Mouse (Mus musculus) midbrain, embryonic 12.5 days (tissue): ENCODE results near the gene Itk. TPM values are rescaled to one million over a fixed set of nuclear protein-coding genes. Genes with fewer than 3 reads are reported as not detected.

ENCODE experiments used
- ATAC-seq: fragments of 200-750 bp; cut with Nextera tagmentation; 2 replicates; pipeline ENCODE4 v1.8.0; 2017; ENCODE audit warnings: low read depth, moderate TSS enrichment, moderate library complexity; ENCODE audit not compliant: low FRiP score
- H3K27ac ChIP-seq: fragments of 300-500 bp; sonication (generic); replicated peaks from 2 replicates; pipeline ENCODE4 v1.5.1; 2016; ENCODE audit warnings: mild to moderate bottlenecking
- H3K27me3 ChIP-seq: fragments of 300-500 bp; sonication (generic); 2 replicates; pipeline ENCODE4 v1.6.1; 2016; ENCODE audit warnings: mild to moderate bottlenecking
- H3K36me3 ChIP-seq: fragments of 300-500 bp; sonication (generic); 2 replicates; pipeline ENCODE4 v1.6.1; 2016
- H3K4me1 ChIP-seq: fragments of 300-500 bp; sonication (generic); 2 replicates; pipeline ENCODE4 v1.6.1; 2016
- H3K4me2 ChIP-seq: fragments of 300-500 bp; sonication (generic); replicated peaks from 2 replicates; pipeline ENCODE4 v1.6.1; 2016; ENCODE audit warnings: mild to moderate bottlenecking, moderate library complexity
- H3K4me3 ChIP-seq: fragments of 300-500 bp; sonication (generic); 2 replicates; pipeline ENCODE4 v1.5.1; 2016; ENCODE audit warnings: mild to moderate bottlenecking
- H3K9ac ChIP-seq: fragments of 300-500 bp; sonication (generic); replicated peaks from 2 replicates; pipeline ENCODE4 v1.6.1; 2016; ENCODE audit warnings: mild to moderate bottlenecking, moderate library complexity
- H3K9me3 ChIP-seq: fragments of 300-500 bp; sonication (generic); 2 replicates; pipeline ENCODE4 v1.6.1; 2016; ENCODE audit warnings: mild to moderate bottlenecking
- WGBS: fragments of 180-500 bp; shearing (Covaris S2); methylation state at CpG from one replicate; pipeline ENCODE4 v1.1.7; 2016; 5-methylcytosine and 5-hydroxymethylcytosine counted together
- polyA plus RNA-seq: library from polyadenylated mRNA; unstranded; fragments of >200 nt; fragmentation: Nextera tagmentation; extraction: Ambion mirVana; gene quantifications from 2 replicates; pipeline ENCODE4 v1.2.1, GENCODE M21; 2016

Gene Itk
- polyA plus RNA-seq, 1 experiment from 2014 or later = 0.06 TPM

- 0 out of 2 replicates have a peak overlapping the region, but pooled peaks have one; percentile 11 for H3K4me2 ChIP-seq
- 38% methylated on average over 10 of the region's 10 CpGs for WGBS
- no peak overlapping the region for H3K9ac ChIP-seq
- H3K4me1 ChIP-seq = no peaks in the 10 kb centered on the region
- ATAC-seq = no peak
- no peaks in the 10 kb centered on the region for H3K36me3 ChIP-seq
- H3K27me3 ChIP-seq = no peaks in the 10 kb centered on the region
- no peaks in the 10 kb centered on the region for H3K9me3 ChIP-seq
- H3K27ac ChIP-seq = no peak overlapping the region
- H3K4me3 ChIP-seq = no peak overlapping the region
These were observed 17.4 kb upstream of the Itk start for GRCm38 (mm10) chr11:46406721-46407120.

GRCm38 (mm10) chr11:46404986-46405385 is 15.7 kb upstream of the Itk start:
- Histone ChIP-seq H3K27me3 (no peaks in the 10 kb centered on the region), H3K9me3 (no peaks in the 10 kb centered on the region), H3K4me1 (no peaks in the 10 kb centered on the region), H3K4me3 (no peak overlapping the region), H3K36me3 (no peaks in the 10 kb centered on the region), H3K4me2 (no peak overlapping the region), H3K27ac (no peak overlapping the region), H3K9ac (no peak overlapping the region)
- 87% methylated on average over 16 of the region's 16 CpGs for WGBS
- ATAC-seq = no peak

GRCm38 (mm10) chr11:46401555-46401954 is 12.2 kb upstream of the Itk start:
- no peak overlapping the region for H3K27ac ChIP-seq
- no peak overlapping the region for H3K4me3 ChIP-seq
- 86% methylated on average over 12 of the region's 12 CpGs for WGBS
- H3K9me3 ChIP-seq = no peaks in the 10 kb centered on the region
- no peaks in the 10 kb centered on the region for H3K4me1 ChIP-seq
- no peak for ATAC-seq
- no peaks in the 10 kb centered on the region for H3K36me3 ChIP-seq
- no peaks in the 10 kb centered on the region for H3K27me3 ChIP-seq
- no peak overlapping the region for H3K4me2 ChIP-seq
- H3K9ac ChIP-seq = no peak overlapping the region

GRCm38 (mm10) chr11:46398933-46399383 is 9.6 kb upstream of the Itk start:
- no peak overlapping the region for H3K4me2 ChIP-seq
- no peaks in the 10 kb centered on the region for H3K36me3 ChIP-seq
- H3K27ac ChIP-seq = no peak overlapping the region
- WGBS = 61% methylated on average over 5 of the region's 5 CpGs
- no peaks in the 10 kb centered on the region for H3K4me1 ChIP-seq
- ATAC-seq = no peak
- H3K4me3 ChIP-seq = no peak overlapping the region
- no peaks in the 10 kb centered on the region for H3K27me3 ChIP-seq
- no peaks in the 10 kb centered on the region for H3K9me3 ChIP-seq
- no peak overlapping the region for H3K9ac ChIP-seq

- Histone ChIP-seq H3K27ac (no peak overlapping the region), H3K4me2 (no peak overlapping the region), H3K36me3 (no peaks in the 10 kb centered on the region), H3K4me1 (no peaks in the 10 kb centered on the region), H3K9ac (no peak overlapping the region), H3K9me3 (no peaks in the 10 kb centered on the region), H3K27me3 (no peaks in the 10 kb centered on the region), H3K4me3 (no peak overlapping the region)
- 84% methylated on average over 4 of the region's 4 CpGs for WGBS
- ATAC-seq = no peak
These were observed 9.2 kb upstream of the Itk start for GRCm38 (mm10) chr11:46398473-46398872.

GRCm38 (mm10) chr11:46397900-46398299 is 8.6 kb upstream of the Itk start:
- WGBS = 63% methylated on average over 2 of the region's 2 CpGs
- Histone ChIP-seq H3K9ac (no peak overlapping the region), H3K4me1 (no peaks in the 10 kb centered on the region), H3K4me3 (no peak overlapping the region), H3K27ac (no peak overlapping the region), H3K27me3 (no peaks in the 10 kb centered on the region), H3K9me3 (no peaks in the 10 kb centered on the region), H3K36me3 (no peaks in the 10 kb centered on the region), H3K4me2 (no peak overlapping the region)
- ATAC-seq = no peak

- no peak for ATAC-seq
- Histone ChIP-seq H3K9ac (no peak overlapping the region), H3K27ac (no peak overlapping the region), H3K27me3 (no peaks in the 10 kb centered on the region), H3K9me3 (no peaks in the 10 kb centered on the region), H3K4me1 (no peaks in the 10 kb centered on the region), H3K4me2 (no peak overlapping the region), H3K4me3 (no peak overlapping the region), H3K36me3 (no peaks in the 10 kb centered on the region)
- 92% methylated on average over 4 of the region's 4 CpGs for WGBS
These were observed 7.5 kb upstream of the Itk start for GRCm38 (mm10) chr11:46396860-46397179.

- no peak within 1 kb of the TSS for H3K27ac ChIP-seq
- no peak for ATAC-seq
These were observed 7.0 kb upstream of the Itk start, which contains the start of gene Fam71b for GRCm38 (mm10) chr11:46396167-46396859. Gene Fam71b (plus strand): TSS chr11:46396559.

GRCm38 (mm10) chr11:46395698-46396097 is 6.4 kb upstream of the Itk start:
- ATAC-seq = no peak
- Histone ChIP-seq H3K4me1 (no peaks in the 10 kb centered on the region), H3K9me3 (no peaks in the 10 kb centered on the region), H3K9ac (no peak overlapping the region), H3K27ac (no peak overlapping the region), H3K27me3 (no peaks in the 10 kb centered on the region), H3K4me2 (no peak overlapping the region), H3K4me3 (no peak overlapping the region), H3K36me3 (no peaks in the 10 kb centered on the region)
- WGBS = 91% methylated on average over 2 of the region's 2 CpGs

More at GRCm38 (mm10) chr11:46396167-46396859, 7.0 kb upstream of the Itk start, which contains the start of gene Fam71b:
- WGBS = 80% methylated on average over 13 of the region's 13 CpGs
- H3K4me1 ChIP-seq = no peaks in the 10 kb centered on the region
- H3K9me3 ChIP-seq = no peaks in the 10 kb centered on the region
- H3K27me3 ChIP-seq = no peaks in the 10 kb centered on the region
- H3K9ac ChIP-seq = no peak within 1 kb of the TSS
- no peak within 1 kb of the TSS for H3K4me3 ChIP-seq
- H3K4me2 ChIP-seq = no peak within 1 kb of the TSS
- no peaks in the 10 kb centered on the region for H3K36me3 ChIP-seq

- no peaks in the 10 kb centered on the region for H3K27me3 ChIP-seq
- WGBS = 88% methylated on average over 2 of the region's 2 CpGs
- no peaks in the 10 kb centered on the region for H3K9me3 ChIP-seq
- no peak for ATAC-seq
- H3K27ac ChIP-seq = no peak overlapping the region
- no peaks in the 10 kb centered on the region for H3K36me3 ChIP-seq
- H3K4me1 ChIP-seq = no peaks in the 10 kb centered on the region
- H3K4me3 ChIP-seq = no peak overlapping the region
- H3K4me2 ChIP-seq = no peak overlapping the region
- no peak overlapping the region for H3K9ac ChIP-seq
These were observed 5.8 kb upstream of the Itk start for GRCm38 (mm10) chr11:46395088-46395487.

GRCm38 (mm10) chr11:46393413-46393812 is 4.1 kb upstream of the Itk start:
- Histone ChIP-seq H3K27me3 (no peaks in the 10 kb centered on the region), H3K27ac (no peak overlapping the region), H3K36me3 (no peaks in the 10 kb centered on the region), H3K9ac (no peak overlapping the region), H3K4me1 (no peaks in the 10 kb centered on the region), H3K4me2 (no peak overlapping the region), H3K4me3 (no peak overlapping the region), H3K9me3 (no peaks in the 10 kb centered on the region)
- no peak for ATAC-seq
- WGBS = 83% methylated on average over 4 of the region's 4 CpGs

- WGBS = 80% methylated on average over 7 of the region's 7 CpGs
- no peaks in the 10 kb centered on the region for H3K36me3 ChIP-seq
- H3K4me2 ChIP-seq = no peak overlapping the region
- no peak for ATAC-seq
- H3K9me3 ChIP-seq = no peaks in the 10 kb centered on the region
- H3K27me3 ChIP-seq = no peaks in the 10 kb centered on the region
- H3K4me1 ChIP-seq = no peaks in the 10 kb centered on the region
- H3K27ac ChIP-seq = no peak overlapping the region
- H3K4me3 ChIP-seq = no peak overlapping the region
- H3K9ac ChIP-seq = no peak overlapping the region
These were observed 3.6 kb upstream of the Itk start for GRCm38 (mm10) chr11:46392890-46393289.

GRCm38 (mm10) chr11:46390621-46391020 is 1.3 kb upstream of the Itk start:
- Histone ChIP-seq H3K36me3 (no peaks in the 10 kb centered on the region), H3K4me2 (no peak overlapping the region), H3K4me1 (no peaks in the 10 kb centered on the region), H3K27ac (no peak overlapping the region), H3K9ac (no peak overlapping the region), H3K4me3 (no peak overlapping the region), H3K9me3 (no peaks in the 10 kb centered on the region), H3K27me3 (no peaks in the 10 kb centered on the region)
- WGBS = 45% methylated on average over 3 of the region's 3 CpGs
- ATAC-seq = no peak
